Mouse (Mus musculus) midbrain, embryonic 14.5 days (tissue): ENCODE data around the gene Lmod2. TPM values are rescaled to one million over a fixed set of nuclear protein-coding genes. Genes with fewer than 3 reads are reported as not detected.

Experiments used
- ATAC-seq: fragments of 200-750 bp; cut with Nextera tagmentation; 2 replicates; pipeline ENCODE4 v1.8.0; 2017; ENCODE audit warnings: moderate number of reproducible peaks, moderate library complexity; ENCODE audit not compliant: low FRiP score, low TSS enrichment
- DNase-seq: peaks from one replicate; pipeline ENCODE4 v3.0.0-alpha.2; 2015
- H3K27ac ChIP-seq: fragments of 300-500 bp; sonication (generic); replicated peaks from 2 replicates; pipeline ENCODE4 v1.5.1; 2014; ENCODE audit warnings: mild to moderate bottlenecking, low read depth, low read length, moderate library complexity
- H3K27me3 ChIP-seq: fragments of 300-500 bp; sonication (generic); 2 replicates; pipeline ENCODE4 v1.6.1; 2014; ENCODE audit warnings: low read length, control low read depth, mixed read lengths; ENCODE audit not compliant: control insufficient read depth, insufficient read depth
- H3K36me3 ChIP-seq: fragments of 300-500 bp; sonication (generic); 2 replicates; pipeline ENCODE4 v1.6.1; 2014; ENCODE audit warnings: low read length, control low read depth; ENCODE audit not compliant: control insufficient read depth, insufficient read depth
- H3K4me1 ChIP-seq: fragments of 300-500 bp; sonication (generic); 2 replicates; pipeline ENCODE4 v1.6.1; 2014; ENCODE audit warnings: mild to moderate bottlenecking, antibody characterized with exemption, low read length, control low read depth; ENCODE audit not compliant: control insufficient read depth, insufficient read depth
- H3K4me2 ChIP-seq: fragments of 300-500 bp; sonication (generic); 2 replicates; pipeline ENCODE4 v1.6.1; 2014; ENCODE audit warnings: mild to moderate bottlenecking, low read length, moderate library complexity
- H3K4me3 ChIP-seq: fragments of 300-500 bp; sonication (generic); replicated peaks from 2 replicates; pipeline ENCODE4 v1.5.1; 2014; ENCODE audit warnings: low read depth, low read length
- H3K9ac ChIP-seq: fragments of 300-500 bp; sonication (generic); replicated peaks from 2 replicates; pipeline ENCODE4 v1.6.1; 2014; ENCODE audit warnings: mild to moderate bottlenecking, low read length, moderate library complexity
- H3K9me3 ChIP-seq: fragments of 300-500 bp; sonication (generic); 2 replicates; pipeline ENCODE4 v1.6.1; 2016; ENCODE audit warnings: low read length, control low read depth, mixed read lengths; ENCODE audit not compliant: control insufficient read depth
- WGBS: fragments of 180-500 bp; shearing (Covaris S2); extraction: QIAGEN DNeasy Blood & Tissue Kit; methylation state at CpG from one replicate; pipeline ENCODE4 v1.1.7; 2014; 5-methylcytosine and 5-hydroxymethylcytosine counted together
- polyA plus RNA-seq: library from polyadenylated mRNA; unstranded; fragments of >200 nt; fragmentation: Nextera tagmentation; extraction: Ambion mirVana; gene quantifications from 2 replicates; pipeline ENCODE4 v1.2.1, GENCODE M21; 2014

Lmod2 gene
- polyA plus RNA-seq, 1 experiment from 2014 or later, result not detected

DNA sequence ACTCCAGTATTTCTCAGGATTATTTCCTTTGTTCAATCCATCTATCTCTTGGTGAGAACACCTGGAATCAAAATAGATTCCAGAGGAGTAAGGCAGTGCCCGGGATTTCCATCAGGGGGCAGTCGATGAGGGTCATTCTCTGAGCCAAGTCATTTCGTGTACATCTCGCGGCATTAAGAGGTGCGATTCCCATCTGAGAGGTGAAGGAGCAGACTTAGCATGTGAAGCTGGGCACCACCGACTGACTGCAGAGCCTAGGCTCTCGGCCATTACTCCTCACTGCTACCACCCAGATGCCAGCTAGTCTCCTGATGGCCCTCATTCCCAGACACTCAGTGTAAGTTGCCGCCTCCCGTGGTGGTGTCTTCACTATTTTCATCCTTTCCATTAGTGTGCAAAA lies 8.9 kb downstream of the Lmod2 start:
- Histone ChIP-seq H3K27me3 (no peaks in the 10 kb centered on the region), H3K4me3 (no peak overlapping the region), H3K36me3 (no peaks in the 10 kb centered on the region), H3K27ac (no peak overlapping the region), H3K9ac (no peak overlapping the region), H3K9me3 (no peaks in the 10 kb centered on the region), H3K4me1 (no peaks in the 10 kb centered on the region), H3K4me2 (no peak overlapping the region)
- ATAC-seq (no peak), DNase-seq (no peak)
- WGBS, result 83% methylated on average over 10 of the region's 10 CpGs

DNA sequence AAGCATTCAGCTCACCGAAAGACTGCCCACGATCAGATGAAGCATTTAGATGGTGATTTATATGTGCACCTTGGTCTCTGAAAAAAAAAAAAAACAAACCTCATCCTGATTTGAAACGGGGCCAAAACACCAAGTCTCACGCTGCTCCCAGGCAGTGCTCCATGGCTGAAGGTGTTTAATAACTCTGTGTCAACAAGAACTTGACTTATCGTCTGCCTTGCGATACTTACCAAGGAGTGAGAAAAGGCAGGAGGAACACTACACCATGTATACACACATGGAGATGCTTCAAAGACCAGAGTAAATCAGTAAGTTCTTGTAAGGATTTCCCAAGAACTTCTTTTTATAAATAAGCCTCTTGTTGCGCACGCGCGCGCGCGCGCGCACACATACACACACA lies 10.0 kb downstream of the Lmod2 start:
- Histone ChIP-seq H3K9ac (no peak overlapping the region), H3K36me3 (peaks cover 2% of the 10 kb centered on the region; the same call in 1 of the 2 replicates), H3K27me3 (no peaks in the 10 kb centered on the region), H3K4me3 (no peak overlapping the region), H3K4me1 (no peaks in the 10 kb centered on the region), H3K4me2 (no peak overlapping the region), H3K27ac (no peak overlapping the region), H3K9me3 (no peaks in the 10 kb centered on the region)
- 95% methylated on average over 15 of the region's 15 CpGs for whole genome bisulfite sequencing
- no peak for DNase-seq
- no peak for ATAC-seq

DNA sequence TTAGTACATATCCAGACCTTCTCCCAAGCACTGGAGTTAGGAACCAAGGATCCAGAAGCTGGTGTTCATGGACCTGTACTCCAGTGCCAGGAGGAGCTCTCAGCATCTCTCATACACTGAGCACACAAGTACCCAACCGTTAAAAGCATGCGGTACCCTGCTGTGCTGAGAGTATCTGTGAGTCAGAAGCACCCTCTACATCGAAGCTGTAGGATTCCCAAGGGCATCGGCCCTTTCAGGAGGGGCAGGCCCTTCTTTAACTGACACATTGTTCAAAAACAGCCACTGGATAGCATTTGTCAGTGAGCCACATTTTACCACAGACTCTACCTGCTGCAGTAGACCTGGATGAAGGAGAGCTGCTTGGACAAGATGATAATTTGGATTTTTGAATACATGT lies 10.6 kb downstream of the Lmod2 start:
- Histone ChIP-seq H3K9ac (no peak overlapping the region), H3K36me3 (peaks cover 5% of the 10 kb centered on the region; the same call in 1 of the 2 replicates), H3K27me3 (no peaks in the 10 kb centered on the region), H3K9me3 (no peaks in the 10 kb centered on the region), H3K4me1 (no peaks in the 10 kb centered on the region), H3K4me3 (no peak overlapping the region), H3K4me2 (no peak overlapping the region), H3K27ac (no peak overlapping the region)
- DNase-seq (no peak), ATAC-seq (no peak)
- 77% methylated on average over 4 of the region's 4 CpGs for WGBS

DNA sequence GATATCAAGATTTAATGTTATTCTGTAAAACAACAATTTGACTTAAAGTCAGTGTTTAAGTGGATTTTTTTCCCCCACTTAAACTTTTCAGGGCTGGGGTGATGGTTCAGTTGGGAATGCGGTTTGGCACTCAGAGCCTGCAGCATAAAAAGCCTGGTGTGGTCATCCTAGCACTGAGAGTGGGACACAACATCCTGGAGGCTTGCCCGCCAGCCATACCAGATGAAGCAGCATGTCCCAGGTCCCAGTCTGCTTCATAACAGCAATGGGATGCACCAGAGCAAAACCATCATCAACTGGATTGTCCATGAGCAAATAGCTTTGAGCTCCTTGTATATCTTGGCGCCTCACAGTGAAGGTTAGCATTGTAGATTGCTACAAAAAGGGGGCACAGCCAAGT lies 11.1 kb downstream of the Lmod2 start:
- Histone ChIP-seq H3K9me3 (no peaks in the 10 kb centered on the region), H3K36me3 (peaks cover 5% of the 10 kb centered on the region; the same call in 1 of the 2 replicates), H3K27ac (no peak overlapping the region), H3K9ac (no peak overlapping the region), H3K4me3 (no peak overlapping the region), H3K27me3 (no peaks in the 10 kb centered on the region), H3K4me1 (no peaks in the 10 kb centered on the region), H3K4me2 (no peak overlapping the region)
- DNase-seq, result no peak
- no peak for ATAC-seq
- WGBS, result 95% methylated on average over 3 of the region's 3 CpGs

DNA sequence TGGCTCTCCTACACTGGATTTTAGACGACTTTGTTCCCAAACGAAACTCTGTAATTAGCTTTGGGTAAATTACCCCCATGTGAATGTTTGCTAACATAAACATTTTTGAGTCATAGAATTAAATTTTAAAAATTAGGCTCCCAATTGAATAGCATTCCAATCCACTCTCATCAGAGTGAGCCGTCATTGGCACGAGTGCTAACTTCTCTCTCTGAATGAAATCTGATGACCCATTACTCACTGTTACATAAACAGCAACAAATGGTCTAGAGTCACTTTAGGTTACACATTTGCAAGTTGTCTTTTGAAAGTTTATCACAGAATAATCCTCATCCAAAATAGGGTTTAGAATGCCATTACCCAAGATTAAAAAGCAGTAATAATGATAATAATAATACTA lies 12.0 kb downstream of the Lmod2 start:
- Histone ChIP-seq H3K4me2 (no peak overlapping the region), H3K4me3 (no peak overlapping the region), H3K27ac (no peak overlapping the region), H3K9ac (no peak overlapping the region), H3K4me1 (no peaks in the 10 kb centered on the region), H3K9me3 (no peaks in the 10 kb centered on the region), H3K27me3 (no peaks in the 10 kb centered on the region), H3K36me3 (peaks cover 13% of the 10 kb centered on the region; the same call in 1 of the 2 replicates)
- no peak for DNase-seq
- ATAC-seq, result no peak
- 88% methylated on average over 4 of the region's 4 CpGs for WGBS

DNA sequence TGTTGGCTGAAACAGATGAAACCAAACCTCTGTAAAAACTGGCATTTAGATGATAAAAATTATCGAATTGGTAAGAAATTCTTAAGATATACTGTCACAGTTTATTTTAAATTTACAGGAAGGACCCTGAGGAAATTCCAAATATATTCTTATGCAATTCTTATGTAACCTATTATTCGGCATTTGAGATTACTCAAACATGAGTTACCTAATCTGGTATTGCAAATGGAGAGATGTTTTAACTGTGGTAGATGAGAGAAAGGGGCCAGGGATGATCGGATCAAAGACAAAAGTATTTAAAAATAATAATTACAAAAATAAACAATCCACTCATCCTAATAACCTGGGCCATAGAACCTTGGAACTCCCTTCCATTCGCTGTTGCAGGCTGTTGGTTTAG lies 12.8 kb downstream of the Lmod2 start:
- Histone ChIP-seq H3K9ac (no peak overlapping the region), H3K27me3 (no peaks in the 10 kb centered on the region), H3K4me2 (no peak overlapping the region), H3K4me3 (no peak overlapping the region), H3K27ac (no peak overlapping the region), H3K9me3 (no peaks in the 10 kb centered on the region), H3K36me3 (peaks cover 18% of the 10 kb centered on the region), H3K4me1 (no peaks in the 10 kb centered on the region)
- 99% methylated on average over 4 of the region's 4 CpGs for WGBS
- DNase-seq (no peak), ATAC-seq (no peak)

DNA sequence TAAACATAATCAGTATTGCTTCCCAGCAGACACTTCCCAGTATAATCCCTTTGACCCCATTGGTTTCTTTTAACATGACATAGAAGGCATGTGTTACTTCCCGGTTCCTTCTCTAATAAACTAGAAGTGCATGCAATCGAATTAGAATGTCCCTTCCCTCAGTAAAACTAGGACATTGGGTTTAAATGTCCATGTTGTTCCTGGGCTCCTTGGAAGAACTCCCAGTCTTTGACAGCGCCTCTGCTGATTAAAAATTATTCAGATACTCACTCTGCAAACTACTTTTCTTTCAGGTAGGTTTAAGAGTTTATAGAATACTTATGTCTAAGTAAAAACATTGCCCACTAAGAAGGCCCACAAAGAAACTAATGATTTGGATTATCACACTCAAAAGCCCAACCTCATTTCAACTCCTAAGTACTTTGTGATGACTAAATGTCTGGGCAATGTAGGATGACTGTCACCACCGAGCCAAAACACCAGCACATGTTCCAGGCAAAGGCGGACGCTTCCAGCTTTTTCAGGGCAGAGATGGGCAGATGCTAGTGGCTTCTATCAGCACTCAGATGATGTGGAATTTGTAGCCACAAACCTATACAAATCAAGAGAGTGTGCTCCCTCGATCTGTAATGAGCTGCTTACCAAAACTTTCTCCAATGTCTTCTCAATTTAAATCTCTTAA lies 14.7 kb downstream of the Lmod2 start:
- H3K36me3 ChIP-seq, result peaks cover 26% of the 10 kb centered on the region
- ATAC-seq, result no peak
- WGBS, result 94% methylated on average over 7 of the region's 7 CpGs
- no peaks in the 10 kb centered on the region for H3K4me1 ChIP-seq
- H3K4me2 ChIP-seq, result no peak overlapping the region
- no peak overlapping the region for H3K9ac ChIP-seq
- no peak overlapping the region for H3K27ac ChIP-seq
- no peak for DNase-seq
- no peaks in the 10 kb centered on the region for H3K9me3 ChIP-seq
- H3K4me3 ChIP-seq, result no peak overlapping the region
- no peaks in the 10 kb centered on the region for H3K27me3 ChIP-seq

DNA sequence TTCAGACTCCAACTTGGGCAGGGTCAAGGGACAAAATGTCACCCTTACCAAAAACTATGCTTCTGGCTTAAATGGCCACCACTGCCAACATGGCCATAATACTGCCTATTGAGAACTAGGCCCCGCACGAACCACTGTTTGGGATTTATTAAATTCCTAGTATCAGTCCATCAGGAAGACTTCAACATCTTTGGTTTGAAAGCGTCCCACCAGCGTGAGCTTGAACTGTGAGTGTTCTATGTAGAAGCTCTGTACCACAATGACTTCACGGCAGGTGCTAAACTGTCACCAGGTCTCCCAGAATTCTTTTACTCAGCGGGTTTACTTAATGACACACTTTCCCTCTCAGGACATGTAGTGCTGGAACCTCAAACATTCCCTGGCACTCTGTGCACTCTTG lies 15.8 kb downstream of the Lmod2 start:
- H3K9me3 ChIP-seq, result no peaks in the 10 kb centered on the region
- H3K27me3 ChIP-seq, result no peaks in the 10 kb centered on the region
- ATAC-seq (no peak), DNase-seq (no peak)
- H3K27ac ChIP-seq, result no peak overlapping the region
- H3K4me2 ChIP-seq, result no peak overlapping the region
- peaks cover 37% of the 10 kb centered on the region for H3K36me3 ChIP-seq
- no peak overlapping the region for H3K9ac ChIP-seq
- H3K4me1 ChIP-seq, result no peaks in the 10 kb centered on the region
- no peak overlapping the region for H3K4me3 ChIP-seq
- 98% methylated on average over 6 of the region's 6 CpGs for WGBS

DNA sequence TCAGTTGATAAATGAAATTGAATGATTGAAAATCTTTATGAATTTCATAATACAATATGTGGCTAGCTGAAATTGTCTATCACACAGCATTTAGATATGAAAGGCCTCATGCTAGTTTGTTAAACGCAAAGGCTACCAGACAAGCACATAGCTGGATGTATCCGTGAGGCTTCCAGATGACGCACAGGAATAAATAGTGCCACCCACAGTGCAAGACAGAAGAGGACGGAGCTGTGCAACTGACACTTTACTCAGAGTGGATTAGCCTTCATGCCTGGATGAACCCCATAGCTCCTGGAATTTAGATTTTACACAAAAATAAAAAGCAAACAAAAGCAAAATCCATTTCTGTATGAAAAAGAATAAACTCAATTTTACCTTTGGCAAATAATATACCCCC lies 16.4 kb downstream of the Lmod2 start:
- DNase-seq (no peak), ATAC-seq (no peak)
- Histone ChIP-seq H3K9ac (no peak overlapping the region), H3K36me3 (peaks cover 38% of the 10 kb centered on the region), H3K4me3 (no peak overlapping the region), H3K4me1 (no peaks in the 10 kb centered on the region), H3K9me3 (no peaks in the 10 kb centered on the region), H3K4me2 (no peak overlapping the region), H3K27ac (no peak overlapping the region), H3K27me3 (no peaks in the 10 kb centered on the region)
- WGBS, result 30% methylated on average over 4 of the region's 4 CpGs
